11 mouse cellular contexts compared by ENCODE assay signal in the genomic region with DNA sequence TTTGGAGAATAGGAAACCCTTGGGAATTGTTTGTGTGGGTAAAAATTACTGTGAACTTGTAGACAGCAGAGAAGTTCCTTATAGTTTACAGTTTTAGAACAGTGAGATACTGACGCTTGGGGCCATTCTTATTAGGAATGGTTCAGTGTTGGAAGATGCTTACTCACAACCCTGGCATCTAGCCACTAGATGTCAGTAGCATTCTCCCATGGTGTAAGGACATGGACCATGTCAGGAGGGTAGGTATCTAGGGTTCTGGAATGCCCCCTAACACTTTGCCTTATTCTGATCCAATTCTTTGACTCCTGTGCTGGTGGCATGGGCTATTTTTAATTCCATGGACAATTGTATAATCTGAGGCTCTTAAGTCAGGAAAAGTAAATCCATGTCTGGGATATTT.
DNase-seq lines count a peak whose midpoint lies in the region; ATAC-seq and TF ChIP-seq lines count a peak whose summit lies in the region.
"Had no signal": no experiment of that assay in that cellular context is flagged by ENCODE, and none has a peak within 500 bp of the region (broad histone marks: within the 10 kb centered on the region; RNA-seq: fewer than 3 reads in every experiment).

No protein-coding gene starts in this region.

- 70% methylated on average over 1 of the region's 1 CpGs for WGBS in forebrain, embryonic 11.5 days
- WGBS in forebrain, embryonic 15.5 days = 44% methylated on average over 1 of the region's 1 CpGs
- 66% methylated on average over 1 of the region's 1 CpGs for WGBS in midbrain, embryonic 11.5 days
- WGBS in midbrain, embryonic 15.5 days = 58% methylated on average over 1 of the region's 1 CpGs
- WGBS in heart, postnatal 0 days = 22% methylated on average over 1 of the region's 1 CpGs
- 38% methylated on average over 1 of the region's 1 CpGs for WGBS in stomach, postnatal 0 days
- WGBS in hindbrain, embryonic 16.5 days = 57% methylated on average over 1 of the region's 1 CpGs

- H3K9ac ChIP-seq in forebrain, embryonic 11.5 days (ENCODE audit: low read length) = no peak overlapping the region
- no peak overlapping the region for H3K9ac ChIP-seq in forebrain, embryonic 15.5 days (replicated peaks)
- no peak overlapping the region for H3K9ac ChIP-seq in midbrain, embryonic 11.5 days (ENCODE audit: low read length)
- no peak overlapping the region for H3K9ac ChIP-seq in midbrain, embryonic 15.5 days
- H3K9ac ChIP-seq in heart, postnatal 0 days (replicated peaks; ENCODE audit: low read depth, low read length) = no peak overlapping the region
- H3K9ac ChIP-seq in stomach, postnatal 0 days (ENCODE audit: low read length) = no peak overlapping the region
- H3K9ac ChIP-seq in hindbrain, embryonic 16.5 days (ENCODE audit: low read depth, low read length) = no peak overlapping the region
- H3K9ac ChIP-seq: heart, embryonic 13.5 days had no signal

- no peaks in the 10 kb centered on the region for H3K27me3 ChIP-seq in forebrain, embryonic 11.5 days (ENCODE audit: control insufficient read depth, insufficient read depth, low read length)
- H3K27me3 ChIP-seq in forebrain, embryonic 15.5 days = no peaks in the 10 kb centered on the region
- no peaks in the 10 kb centered on the region for H3K27me3 ChIP-seq in midbrain, embryonic 11.5 days (ENCODE audit: control insufficient read depth, insufficient read depth, low read length)
- H3K27me3 ChIP-seq in midbrain, embryonic 15.5 days (replicated peaks) = no peaks in the 10 kb centered on the region
- no peaks in the 10 kb centered on the region for H3K27me3 ChIP-seq in heart, postnatal 0 days (ENCODE audit: control insufficient read depth, insufficient read depth, low read length)
- no peaks in the 10 kb centered on the region for H3K27me3 ChIP-seq in stomach, postnatal 0 days (ENCODE audit: control insufficient read depth, insufficient read depth, low read length)
- no peaks in the 10 kb centered on the region for H3K27me3 ChIP-seq in hindbrain, embryonic 16.5 days (replicated peaks; ENCODE audit: control insufficient read depth, insufficient read depth, low read length)
- H3K27me3 ChIP-seq: heart, embryonic 13.5 days; megakaryocyte, embryonic 14.5 days had no signal

- no peak overlapping the region for H3K4me3 ChIP-seq in forebrain, embryonic 11.5 days (ENCODE audit: low read depth, low read length)
- H3K4me3 ChIP-seq in forebrain, embryonic 15.5 days = no peak overlapping the region
- no peak overlapping the region for H3K4me3 ChIP-seq in midbrain, embryonic 11.5 days (ENCODE audit: low read depth, low read length)
- H3K4me3 ChIP-seq in midbrain, embryonic 15.5 days = no peak overlapping the region
- no peak overlapping the region for H3K4me3 ChIP-seq in heart, postnatal 0 days (ENCODE audit: low read depth, low read length)
- H3K4me3 ChIP-seq in stomach, postnatal 0 days (ENCODE audit: low read depth, low read length) = no peak overlapping the region
- no peak overlapping the region for H3K4me3 ChIP-seq in hindbrain, embryonic 16.5 days (ENCODE audit: low read length)
- H3K4me3 ChIP-seq: heart, embryonic 13.5 days; megakaryocyte, embryonic 14.5 days had no signal

- peak; percentile 88 for TF ChIP-seq CTCF in heart, postnatal 0 days (IDR thresholded peaks at IDR 0.05; ENCODE audit: low read depth)
- TF ChIP-seq CTCF in stomach, postnatal 0 days (IDR thresholded peaks at IDR 0.05; ENCODE audit: low read depth) = peak; percentile 81

- 0 out of 2 replicates have a peak, but pooled peaks have one; percentile 54 for ATAC-seq in forebrain, embryonic 11.5 days (replicated peaks; ENCODE audit: low FRiP score)
- ATAC-seq in forebrain, embryonic 15.5 days (replicated peaks) = no peak
- ATAC-seq in midbrain, embryonic 11.5 days (ENCODE audit: low FRiP score) = no peak
- ATAC-seq in midbrain, embryonic 15.5 days (replicated peaks) = no peak
- peak; percentile 73; the same call in 1 of the 2 replicates for ATAC-seq in heart, postnatal 0 days (ENCODE audit: insufficient read depth, low read depth)
- ATAC-seq in stomach, postnatal 0 days (ENCODE audit: low FRiP score, low TSS enrichment) = 0 out of 2 replicates have a peak, but pooled peaks have one; percentile 40
- ATAC-seq in hindbrain, embryonic 16.5 days = no peak

- no peak overlapping the region for H3K27ac ChIP-seq in forebrain, embryonic 11.5 days (ENCODE audit: low read depth, low read length)
- no peak overlapping the region for H3K27ac ChIP-seq in forebrain, embryonic 15.5 days (replicated peaks)
- H3K27ac ChIP-seq in midbrain, embryonic 11.5 days (ENCODE audit: low read depth, low read length) = no peak overlapping the region
- no peak overlapping the region for H3K27ac ChIP-seq in midbrain, embryonic 15.5 days
- no peak overlapping the region for H3K27ac ChIP-seq in heart, postnatal 0 days (ENCODE audit: low read depth)
- no peak overlapping the region for H3K27ac ChIP-seq in stomach, postnatal 0 days (replicated peaks)
- no peak overlapping the region for H3K27ac ChIP-seq in hindbrain, embryonic 16.5 days (ENCODE audit: low read depth, low read length)
- H3K27ac ChIP-seq: heart, embryonic 13.5 days had no signal

- no peaks in the 10 kb centered on the region for H3K36me3 ChIP-seq in forebrain, embryonic 11.5 days (ENCODE audit: control insufficient read depth, insufficient read depth, low read length)
- H3K36me3 ChIP-seq in forebrain, embryonic 15.5 days = no peaks in the 10 kb centered on the region
- H3K36me3 ChIP-seq in midbrain, embryonic 11.5 days (ENCODE audit: control insufficient read depth, insufficient read depth, low read length) = no peaks in the 10 kb centered on the region
- H3K36me3 ChIP-seq in midbrain, embryonic 15.5 days (replicated peaks) = no peaks in the 10 kb centered on the region
- H3K36me3 ChIP-seq in heart, postnatal 0 days (replicated peaks; ENCODE audit: control insufficient read depth, insufficient read depth, low read length) = no peaks in the 10 kb centered on the region
- no peaks in the 10 kb centered on the region for H3K36me3 ChIP-seq in stomach, postnatal 0 days (ENCODE audit: control insufficient read depth, insufficient read depth, low read length)
- no peaks in the 10 kb centered on the region for H3K36me3 ChIP-seq in hindbrain, embryonic 16.5 days (ENCODE audit: control insufficient read depth, insufficient read depth, low read length)
- H3K36me3 ChIP-seq: G1E; heart, embryonic 13.5 days had no signal

- no peak for DNase-seq in forebrain, embryonic 11.5 days (ENCODE audit: low spot score)
- peak; percentile 88 for DNase-seq in midbrain, embryonic 11.5 days (ENCODE audit: low spot score, missing footprints)
- DNase-seq in heart, postnatal 0 days (ENCODE audit: low spot score) = peak; percentile 66
- DNase-seq in stomach, postnatal 0 days (ENCODE audit: low spot score) = no peak
- no peak for DNase-seq in layer of hippocampus, adult 8-10 months (ENCODE audit: low spot score in 2 of 2)

- no peak for TF ChIP-seq EP300 in heart, postnatal 0 days (IDR thresholded peaks at IDR 0.05; ENCODE audit: low read depth)
- no peak for TF ChIP-seq EP300 in stomach, postnatal 0 days (optimal IDR thresholded peaks at IDR 0.05)

- H3K4me2 ChIP-seq in forebrain, embryonic 11.5 days (ENCODE audit: low read depth, low read length, severe bottlenecking) = no peak overlapping the region
- H3K4me2 ChIP-seq in forebrain, embryonic 15.5 days (replicated peaks) = no peak overlapping the region
- H3K4me2 ChIP-seq in midbrain, embryonic 11.5 days = no peak overlapping the region
- no peak overlapping the region for H3K4me2 ChIP-seq in midbrain, embryonic 15.5 days
- H3K4me2 ChIP-seq in heart, postnatal 0 days (ENCODE audit: low read depth, low read length) = no peak overlapping the region
- no peak overlapping the region for H3K4me2 ChIP-seq in stomach, postnatal 0 days (replicated peaks; ENCODE audit: low read depth)
- H3K4me2 ChIP-seq in hindbrain, embryonic 16.5 days (ENCODE audit: low read length) = no peak overlapping the region
- H3K4me2 ChIP-seq: heart, embryonic 13.5 days had no signal

- peaks cover 6% of the 10 kb centered on the region; the same call in 1 of the 2 replicates for H3K4me1 ChIP-seq in forebrain, embryonic 11.5 days (replicated peaks; ENCODE audit: control insufficient read depth, insufficient read depth, low read length)
- H3K4me1 ChIP-seq in forebrain, embryonic 15.5 days = peaks cover 5% of the 10 kb centered on the region; the same call in 1 of the 2 replicates
- peaks cover 14% of the 10 kb centered on the region for H3K4me1 ChIP-seq in midbrain, embryonic 11.5 days (ENCODE audit: control insufficient read depth, insufficient read depth, low read length)
- 0 out of 2 replicates have a peak, but pooled peaks cover 6% of the 10 kb centered on the region for H3K4me1 ChIP-seq in midbrain, embryonic 15.5 days
- H3K4me1 ChIP-seq in heart, postnatal 0 days (ENCODE audit: control insufficient read depth, insufficient read depth) = no peaks in the 10 kb centered on the region
- no peaks in the 10 kb centered on the region for H3K4me1 ChIP-seq in stomach, postnatal 0 days (replicated peaks; ENCODE audit: control insufficient read depth, insufficient read depth)
- H3K4me1 ChIP-seq in hindbrain, embryonic 16.5 days (ENCODE audit: control insufficient read depth, insufficient read depth, low read depth, low read length) = 0 out of 2 replicates have a peak, but pooled peaks cover 4% of the 10 kb centered on the region
- H3K4me1 ChIP-seq: heart, embryonic 13.5 days; megakaryocyte, embryonic 14.5 days had no signal

- no peaks in the 10 kb centered on the region for H3K9me3 ChIP-seq in forebrain, embryonic 11.5 days (ENCODE audit: control insufficient read depth, low read length)
- no peaks in the 10 kb centered on the region for H3K9me3 ChIP-seq in forebrain, embryonic 15.5 days
- H3K9me3 ChIP-seq in midbrain, embryonic 11.5 days (ENCODE audit: control insufficient read depth, low read length) = no peaks in the 10 kb centered on the region
- no peaks in the 10 kb centered on the region for H3K9me3 ChIP-seq in midbrain, embryonic 15.5 days
- H3K9me3 ChIP-seq in heart, postnatal 0 days (replicated peaks; ENCODE audit: control insufficient read depth, low read length) = no peaks in the 10 kb centered on the region
- H3K9me3 ChIP-seq in stomach, postnatal 0 days (ENCODE audit: control insufficient read depth, low read length) = no peaks in the 10 kb centered on the region
- H3K9me3 ChIP-seq in hindbrain, embryonic 16.5 days (ENCODE audit: control insufficient read depth, low read length) = no peaks in the 10 kb centered on the region
- H3K9me3 ChIP-seq: G1E; heart, embryonic 13.5 days; megakaryocyte, embryonic 14.5 days had no signal

Comparison
In these comparisons a context has a peak if more than half of its experiments do, and no peak if none do; other contexts are left out.
1. ATAC-seq: peak in forebrain, embryonic 11.5 days (single experiment), heart, postnatal 0 days (single experiment) and stomach, postnatal 0 days (single experiment); none in forebrain, embryonic 15.5 days (single experiment), midbrain, embryonic 11.5 days (single experiment), midbrain, embryonic 15.5 days (single experiment) and hindbrain, embryonic 16.5 days (single experiment).
2. DNase-seq: peak in midbrain, embryonic 11.5 days (single experiment) and heart, postnatal 0 days (single experiment); none in forebrain, embryonic 11.5 days (single experiment), stomach, postnatal 0 days (single experiment) and layer of hippocampus, adult 8-10 months (0 of 2).